Mouse (Mus musculus) kidney, adult 2 months (tissue): ENCODE measurements around the gene Efna4.

Experiments used
- CTCF ChIP-seq: fragments of 200-500 bp; conservative IDR thresholded peaks from 2 replicates; pipeline ENCODE4 v1.5.1; 2011; ENCODE audit warnings: low read depth, mild to moderate bottlenecking, control low read depth, low read length, moderate library complexity, mixed read lengths; ENCODE audit not compliant: insufficient read depth, insufficient read length
- POLR2A ChIP-seq: fragments of 200-500 bp; IDR thresholded peaks from one replicate; pipeline ENCODE4 v1.6.1; 2011; ENCODE audit warnings: low read depth, low read length, control low read depth

GRCm38 (mm10) chr3:89298908-89299307 lies 38.9 kb downstream of the Efna4 start:
- TF ChIP-seq CTCF, result no peak
- TF ChIP-seq POLR2A, result no peak
